Mouse (Mus musculus) limb, embryonic 13.5 days (tissue): ENCODE results near the gene Wwox. TPM values are rescaled to one million over a fixed set of nuclear protein-coding genes. Genes with fewer than 3 reads are reported as not detected.

Experiments
- ATAC-seq: fragments of 200-750 bp; cut with Nextera tagmentation; 2 replicates; pipeline ENCODE4 v1.8.0; 2017; ENCODE audit warnings: low read depth, moderate number of reproducible peaks, moderate TSS enrichment; ENCODE audit not compliant: low FRiP score
- H3K27ac ChIP-seq: fragments of 300-500 bp; sonication (generic); 2 replicates; pipeline ENCODE4 v1.5.1; 2015; ENCODE audit warnings: inconsistent platforms, mild to moderate bottlenecking, moderate library complexity
- H3K27me3 ChIP-seq: fragments of 300-500 bp; sonication (generic); 2 replicates; pipeline ENCODE4 v1.6.1; 2015; ENCODE audit warnings: mild to moderate bottlenecking, inconsistent platforms
- H3K36me3 ChIP-seq: fragments of 300-500 bp; sonication (generic); 2 replicates; pipeline ENCODE4 v1.6.1; 2015; ENCODE audit warnings: inconsistent platforms, mild to moderate bottlenecking, moderate library complexity
- H3K4me1 ChIP-seq: fragments of 300-500 bp; sonication (generic); 2 replicates; pipeline ENCODE4 v1.6.1; 2015; ENCODE audit warnings: inconsistent platforms
- H3K4me2 ChIP-seq: fragments of 300-500 bp; sonication (generic); replicated peaks from 2 replicates; pipeline ENCODE4 v1.6.1; 2015; ENCODE audit warnings: inconsistent platforms, mild to moderate bottlenecking, moderate library complexity
- H3K4me3 ChIP-seq: fragments of 300-500 bp; sonication (generic); 2 replicates; pipeline ENCODE4 v1.5.1; 2015; ENCODE audit warnings: moderate library complexity, mild to moderate bottlenecking, inconsistent platforms
- H3K9ac ChIP-seq: fragments of 300-500 bp; sonication (generic); 2 replicates; pipeline ENCODE4 v1.6.1; 2015; ENCODE audit warnings: mild to moderate bottlenecking, inconsistent platforms
- H3K9me3 ChIP-seq: fragments of 300-500 bp; sonication (generic); 2 replicates; pipeline ENCODE4 v1.6.1; 2016; ENCODE audit warnings: inconsistent platforms
- WGBS: fragments of 180-500 bp; shearing (Covaris S2); methylation state at CpG from one replicate; pipeline ENCODE4 v1.1.7; 2015; 5-methylcytosine and 5-hydroxymethylcytosine counted together
- polyA plus RNA-seq: library from polyadenylated mRNA; unstranded; fragments of >200 nt; fragmentation: Nextera tagmentation; extraction: Ambion mirVana; gene quantifications from 2 replicates; pipeline ENCODE4 v1.2.1, GENCODE M21; 2015

Wwox gene
- polyA plus RNA-seq, 1 experiment from 2014 or later = 9.5 TPM

DNA sequence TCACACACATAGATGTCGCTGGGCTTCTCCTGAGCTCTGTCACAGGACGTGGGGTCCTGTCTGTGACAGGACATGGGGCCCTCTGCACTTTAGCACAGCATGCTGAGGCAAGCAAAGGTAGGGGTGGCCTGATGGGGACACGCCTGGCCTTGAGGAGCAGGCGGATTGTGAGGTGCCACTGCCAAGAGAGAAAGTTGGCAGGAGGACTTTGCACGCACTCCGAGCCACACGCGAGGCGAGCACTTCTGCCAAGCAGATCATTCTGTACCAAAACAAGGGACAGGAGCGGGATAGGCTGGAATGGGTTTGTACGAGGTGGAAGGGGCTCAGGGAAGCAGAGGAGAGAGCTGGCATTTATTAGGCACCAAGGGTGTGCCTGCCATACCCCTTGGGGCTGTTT, 543.3 kb downstream of the Wwox start:
- Histone ChIP-seq H3K27ac (no peak overlapping the region), H3K9me3 (no peaks in the 10 kb centered on the region), H3K9ac (no peak overlapping the region), H3K36me3 (no peaks in the 10 kb centered on the region), H3K4me2 (no peak overlapping the region), H3K4me1 (peaks cover 23% of the 10 kb centered on the region), H3K4me3 (no peak overlapping the region), H3K27me3 (peaks cover 21% of the 10 kb centered on the region)
- no peak for ATAC-seq
- 89% methylated on average over 11 of the region's 11 CpGs for WGBS

DNA sequence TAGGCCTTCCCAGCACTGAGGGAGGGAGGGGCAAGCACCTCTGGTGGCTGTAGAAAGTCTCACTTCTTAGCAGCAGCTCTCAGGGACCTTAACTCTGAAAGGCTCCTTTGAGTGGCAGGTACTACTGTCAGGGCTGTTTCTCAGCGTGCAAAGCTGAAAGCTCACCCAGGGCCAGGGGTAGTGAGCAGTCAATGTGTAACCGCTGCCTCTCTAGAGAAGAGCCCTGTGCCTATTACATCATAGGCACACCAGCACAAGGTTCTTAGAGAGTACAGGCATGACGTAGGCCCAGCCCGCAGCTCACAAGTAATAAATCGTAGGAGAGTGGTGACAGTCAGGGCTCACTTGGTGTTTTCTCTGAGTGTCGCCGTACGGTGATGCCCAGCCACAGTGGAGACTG, 545.0 kb downstream of the Wwox start:
- Histone ChIP-seq H3K4me2 (no peak overlapping the region), H3K9ac (no peak overlapping the region), H3K9me3 (no peaks in the 10 kb centered on the region), H3K27ac (no peak overlapping the region), H3K27me3 (peaks cover 19% of the 10 kb centered on the region), H3K4me3 (no peak overlapping the region), H3K4me1 (peaks cover 13% of the 10 kb centered on the region), H3K36me3 (no peaks in the 10 kb centered on the region)
- 57% methylated on average over 8 of the region's 8 CpGs for WGBS
- peak; percentile 59 for ATAC-seq

DNA sequence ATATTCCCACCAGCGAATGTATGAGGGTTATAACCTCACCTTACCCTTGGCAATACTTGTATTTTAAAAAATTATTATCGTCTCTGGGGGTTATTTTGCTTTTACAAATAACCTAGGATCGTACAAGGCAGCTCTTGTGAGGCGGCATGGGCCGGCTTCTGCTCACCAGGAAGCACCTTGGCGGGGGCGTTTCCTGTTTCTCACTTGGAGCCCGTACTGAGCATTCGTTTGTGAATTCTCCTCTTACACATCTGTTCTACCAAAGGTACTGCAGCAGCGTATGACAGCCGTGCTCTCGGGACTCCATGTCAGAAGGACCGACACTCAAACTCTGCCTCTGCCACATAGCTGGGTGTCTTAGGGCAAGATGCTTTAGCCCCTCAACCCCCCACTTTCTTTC, 546.5 kb downstream of the Wwox start:
- Histone ChIP-seq H3K27me3 (peaks cover 23% of the 10 kb centered on the region), H3K27ac (no peak overlapping the region), H3K4me3 (no peak overlapping the region), H3K9me3 (no peaks in the 10 kb centered on the region), H3K9ac (no peak overlapping the region), H3K36me3 (no peaks in the 10 kb centered on the region), H3K4me2 (no peak overlapping the region), H3K4me1 (peaks cover 13% of the 10 kb centered on the region)
- 64% methylated on average over 13 of the region's 13 CpGs for WGBS
- ATAC-seq = no peak

DNA sequence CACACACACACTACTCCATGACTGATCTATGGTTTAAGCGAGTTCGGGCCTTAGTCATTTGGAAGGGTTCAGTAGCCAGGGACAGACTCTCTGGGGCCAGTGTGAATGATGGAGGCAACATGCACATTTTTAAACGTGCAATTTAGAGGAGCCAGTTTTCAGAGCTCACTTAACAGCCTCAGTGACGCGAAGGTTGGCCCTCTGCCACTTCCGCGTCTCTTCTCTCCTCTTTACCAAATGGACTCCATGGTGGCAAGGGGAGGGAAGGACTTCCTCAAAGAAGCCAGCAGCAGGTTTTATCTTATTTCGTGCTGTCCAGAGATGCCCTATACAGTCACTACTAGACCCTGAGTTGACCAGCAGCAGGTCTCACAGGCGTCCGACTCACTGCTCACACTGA, 547.5 kb downstream of the Wwox start:
- no peak overlapping the region for H3K4me3 ChIP-seq
- H3K27ac ChIP-seq = no peak overlapping the region
- no peak for ATAC-seq
- 84% methylated on average over 10 of the region's 10 CpGs for WGBS
- no peak overlapping the region for H3K4me2 ChIP-seq
- H3K27me3 ChIP-seq = peaks cover 23% of the 10 kb centered on the region
- H3K9me3 ChIP-seq = no peaks in the 10 kb centered on the region
- no peaks in the 10 kb centered on the region for H3K36me3 ChIP-seq
- no peak overlapping the region for H3K9ac ChIP-seq
- peaks cover 13% of the 10 kb centered on the region for H3K4me1 ChIP-seq

DNA sequence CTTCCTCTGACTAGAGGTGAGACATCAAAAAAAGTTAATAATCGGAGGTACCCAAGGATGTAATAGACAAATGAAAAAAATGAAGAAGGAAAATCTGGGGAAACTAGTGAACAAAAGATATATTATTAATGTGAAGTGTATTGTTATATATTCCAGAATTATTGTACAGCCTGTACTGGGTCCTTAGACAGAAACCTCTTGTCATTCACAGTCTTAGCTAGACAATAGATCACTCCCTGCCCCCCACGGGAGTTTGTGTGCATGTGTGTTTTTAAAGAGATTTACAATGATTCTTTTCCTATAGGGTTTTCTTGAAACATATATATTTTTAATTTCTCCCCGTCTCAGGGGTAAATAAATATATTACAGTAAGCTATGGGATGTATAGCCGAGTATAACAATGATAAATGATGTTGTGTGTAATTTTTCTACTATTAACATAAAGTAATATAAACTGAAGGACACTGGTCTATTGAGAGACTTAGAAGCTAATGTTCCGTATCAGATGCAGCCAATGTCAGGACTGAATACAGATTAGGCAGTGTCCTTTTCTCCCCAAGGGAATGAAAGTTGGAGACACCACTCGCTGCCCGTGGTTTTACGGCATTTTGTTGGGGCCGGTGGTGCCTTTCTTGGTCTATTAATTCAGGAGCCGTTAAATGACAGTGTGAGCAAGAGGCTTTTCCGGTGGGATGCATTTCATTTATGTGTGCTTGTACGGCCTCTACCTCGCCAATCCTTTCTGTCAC, 551.6 kb downstream of the Wwox start:
- H3K4me1 ChIP-seq = no peaks in the 10 kb centered on the region
- ATAC-seq = no peak

DNA sequence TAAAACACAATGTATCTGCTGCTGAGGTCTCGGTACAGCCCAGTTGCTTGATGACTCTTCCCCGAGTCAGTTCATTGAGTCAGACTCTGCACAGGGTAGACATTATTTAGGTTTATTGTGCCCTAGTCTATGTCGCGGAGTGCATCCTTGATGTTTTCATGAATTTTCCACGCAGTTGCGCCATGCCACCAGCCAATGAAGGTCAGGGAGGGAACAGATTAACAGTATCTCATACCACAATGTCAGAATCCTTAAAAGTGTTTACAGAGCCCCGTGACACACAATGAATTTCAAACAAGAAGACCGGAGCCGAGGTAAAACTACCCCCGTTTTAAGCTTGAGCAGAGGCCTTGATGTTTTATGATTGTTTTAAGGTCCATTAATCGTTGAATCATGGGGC, 561.3 kb downstream of the Wwox start:
- 63% methylated on average over 11 of the region's 11 CpGs for WGBS
- H3K9me3 ChIP-seq = no peaks in the 10 kb centered on the region; the same call in 1 of the 2 replicates
- no peak for ATAC-seq
- no peaks in the 10 kb centered on the region for H3K27me3 ChIP-seq
- no peaks in the 10 kb centered on the region for H3K4me1 ChIP-seq
- no peak overlapping the region for H3K27ac ChIP-seq
- H3K4me3 ChIP-seq = no peak overlapping the region
- no peak overlapping the region for H3K4me2 ChIP-seq
- no peaks in the 10 kb centered on the region for H3K36me3 ChIP-seq
- H3K9ac ChIP-seq = no peak overlapping the region

More for the DNA sequence above, 551.6 kb downstream of the Wwox start:
- Histone ChIP-seq H3K9ac (no peak overlapping the region), H3K9me3 (no peaks in the 10 kb centered on the region), H3K36me3 (no peaks in the 10 kb centered on the region), H3K4me2 (no peak overlapping the region), H3K4me3 (no peak overlapping the region), H3K27ac (no peak overlapping the region), H3K27me3 (peaks cover 13% of the 10 kb centered on the region)
- 48% methylated on average over 13 of the region's 13 CpGs for WGBS

DNA sequence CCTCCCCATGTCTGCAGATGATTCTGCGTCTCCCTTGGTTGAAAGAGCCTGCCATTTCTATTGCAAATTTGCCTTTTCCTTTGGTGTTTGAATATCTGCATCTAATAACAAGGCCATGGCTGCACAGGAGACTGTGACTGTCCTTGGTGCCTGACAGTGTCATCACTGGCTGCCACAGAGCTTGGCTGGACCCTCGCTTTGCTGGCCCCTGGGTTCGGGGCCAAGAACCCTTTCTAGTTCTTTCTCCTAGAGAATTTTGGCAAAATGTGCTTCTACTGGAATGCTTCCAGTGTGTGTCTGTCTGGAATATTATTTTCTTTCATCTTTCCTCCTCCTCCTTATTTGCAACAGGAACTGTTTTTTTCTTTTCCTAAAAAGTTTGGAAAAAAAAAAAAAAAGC, 565.6 kb downstream of the Wwox start:
- H3K4me1 ChIP-seq = peaks cover 8% of the 10 kb centered on the region
- no peaks in the 10 kb centered on the region for H3K36me3 ChIP-seq
- WGBS = 87% methylated on average over 3 of the region's 3 CpGs
- no peak overlapping the region for H3K4me2 ChIP-seq
- H3K9ac ChIP-seq = no peak overlapping the region
- H3K9me3 ChIP-seq = no peaks in the 10 kb centered on the region
- H3K27me3 ChIP-seq = no peaks in the 10 kb centered on the region
- ATAC-seq = no peak
- no peak overlapping the region for H3K27ac ChIP-seq
- H3K4me3 ChIP-seq = no peak overlapping the region

DNA sequence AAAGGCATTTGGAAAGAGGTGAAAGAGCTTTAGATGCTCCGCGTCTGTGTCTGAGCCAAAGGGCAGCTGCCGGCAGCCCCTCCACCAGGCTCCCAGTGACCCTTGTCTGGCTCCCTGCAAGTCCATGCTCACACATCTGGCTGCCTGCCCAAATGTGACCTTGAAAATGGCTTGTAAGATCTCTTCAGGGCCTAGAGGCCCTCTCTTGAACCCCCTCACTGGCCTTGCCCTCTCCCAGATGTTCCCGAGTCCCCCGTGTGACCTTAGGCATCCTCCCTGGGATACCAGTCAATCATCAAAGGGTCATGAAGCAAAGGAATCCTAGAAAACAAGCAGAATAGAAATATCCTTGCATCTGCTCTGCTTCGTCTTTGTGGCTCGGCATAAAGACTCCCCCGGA, 567.1 kb downstream of the Wwox start:
- no peak for ATAC-seq
- Histone ChIP-seq H3K4me2 (no peak overlapping the region), H3K4me3 (no peak overlapping the region), H3K4me1 (peaks cover 14% of the 10 kb centered on the region), H3K9me3 (no peaks in the 10 kb centered on the region), H3K36me3 (no peaks in the 10 kb centered on the region), H3K9ac (no peak overlapping the region), H3K27me3 (no peaks in the 10 kb centered on the region), H3K27ac (no peak overlapping the region)
- 52% methylated on average over 8 of the region's 8 CpGs for WGBS

DNA sequence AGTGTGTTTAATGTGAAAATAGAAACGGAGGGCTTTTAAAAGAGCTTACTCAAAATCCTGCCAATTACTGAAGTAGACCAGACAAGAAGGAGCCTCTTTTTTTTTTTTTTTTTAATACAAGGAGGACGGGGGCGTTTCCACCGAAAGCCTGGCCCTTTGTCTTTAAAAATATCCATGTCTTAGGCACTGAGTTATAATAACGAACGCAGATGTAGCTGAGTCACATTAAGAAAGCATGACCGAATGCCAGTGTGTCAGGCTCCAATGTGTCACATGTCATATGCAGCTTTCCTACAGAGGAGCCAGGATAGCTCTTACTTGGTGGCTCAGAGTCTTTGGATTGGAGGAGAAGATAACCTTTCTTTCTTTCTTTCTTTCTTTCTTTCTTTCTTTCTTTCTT, 567.8 kb downstream of the Wwox start:
- no peaks in the 10 kb centered on the region for H3K9me3 ChIP-seq
- H3K4me3 ChIP-seq = no peak overlapping the region
- H3K4me2 ChIP-seq = no peak overlapping the region
- ATAC-seq = no peak
- no peak overlapping the region for H3K9ac ChIP-seq
- H3K4me1 ChIP-seq = peaks cover 14% of the 10 kb centered on the region
- H3K36me3 ChIP-seq = no peaks in the 10 kb centered on the region
- no peak overlapping the region for H3K27ac ChIP-seq
- no peaks in the 10 kb centered on the region for H3K27me3 ChIP-seq
- 65% methylated on average over 7 of the region's 7 CpGs for WGBS

DNA sequence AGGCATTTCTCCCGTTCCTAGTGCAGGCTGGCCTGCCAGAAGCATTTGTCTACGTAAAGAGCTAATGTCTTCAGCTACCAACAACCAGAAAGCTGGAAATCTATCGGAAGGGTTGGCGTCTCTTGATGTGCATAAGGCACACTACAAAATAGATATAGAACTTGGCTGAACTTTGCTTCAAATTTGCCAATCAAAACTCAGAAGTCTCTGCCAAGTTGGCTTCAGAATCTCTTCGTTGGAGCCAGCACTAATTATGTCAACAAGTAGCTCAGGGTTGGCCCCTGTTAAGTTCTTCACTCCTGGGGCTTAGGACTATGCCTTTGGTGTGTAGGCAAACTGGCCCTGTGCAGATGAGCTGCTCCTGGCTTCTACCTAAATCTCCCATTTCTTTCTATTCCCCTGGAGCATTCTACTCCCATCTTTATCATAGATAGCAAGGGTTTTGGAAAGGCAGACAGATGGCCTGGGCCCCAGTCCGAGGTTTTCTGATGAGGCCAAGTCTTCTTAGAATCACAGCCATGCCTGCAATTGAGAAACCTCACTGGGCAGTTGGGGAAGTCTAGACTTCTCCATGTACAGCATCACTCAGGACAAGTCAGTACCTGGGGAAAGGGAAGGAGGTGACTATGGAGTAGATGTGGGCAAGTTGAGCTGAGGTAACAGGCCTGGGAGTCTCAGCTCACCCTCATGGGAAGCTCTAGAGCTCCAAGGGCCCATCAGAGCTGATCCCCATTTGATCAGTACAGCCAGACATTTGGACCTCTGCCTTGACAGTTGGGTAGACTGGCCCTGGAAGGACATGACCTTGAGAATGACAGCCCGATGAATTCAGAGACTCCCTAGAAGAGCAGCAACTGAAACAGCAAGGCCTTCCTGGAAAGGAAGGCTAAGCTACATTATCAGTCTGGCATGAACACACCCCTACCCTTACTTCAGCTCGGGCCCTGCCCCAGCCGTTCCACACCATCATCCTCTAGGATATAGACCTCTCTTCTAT, 569.5 kb downstream of the Wwox start:
- no peak overlapping the region for H3K4me3 ChIP-seq
- no peaks in the 10 kb centered on the region for H3K36me3 ChIP-seq
- ATAC-seq = no peak
- no peak overlapping the region for H3K9ac ChIP-seq
- H3K27ac ChIP-seq = no peak overlapping the region
- peaks cover 9% of the 10 kb centered on the region; the same call in 1 of the 2 replicates for H3K27me3 ChIP-seq
- WGBS = 84% methylated on average over 9 of the region's 9 CpGs
- H3K9me3 ChIP-seq = no peaks in the 10 kb centered on the region
- peaks cover 14% of the 10 kb centered on the region for H3K4me1 ChIP-seq
- H3K4me2 ChIP-seq = no peak overlapping the region

DNA sequence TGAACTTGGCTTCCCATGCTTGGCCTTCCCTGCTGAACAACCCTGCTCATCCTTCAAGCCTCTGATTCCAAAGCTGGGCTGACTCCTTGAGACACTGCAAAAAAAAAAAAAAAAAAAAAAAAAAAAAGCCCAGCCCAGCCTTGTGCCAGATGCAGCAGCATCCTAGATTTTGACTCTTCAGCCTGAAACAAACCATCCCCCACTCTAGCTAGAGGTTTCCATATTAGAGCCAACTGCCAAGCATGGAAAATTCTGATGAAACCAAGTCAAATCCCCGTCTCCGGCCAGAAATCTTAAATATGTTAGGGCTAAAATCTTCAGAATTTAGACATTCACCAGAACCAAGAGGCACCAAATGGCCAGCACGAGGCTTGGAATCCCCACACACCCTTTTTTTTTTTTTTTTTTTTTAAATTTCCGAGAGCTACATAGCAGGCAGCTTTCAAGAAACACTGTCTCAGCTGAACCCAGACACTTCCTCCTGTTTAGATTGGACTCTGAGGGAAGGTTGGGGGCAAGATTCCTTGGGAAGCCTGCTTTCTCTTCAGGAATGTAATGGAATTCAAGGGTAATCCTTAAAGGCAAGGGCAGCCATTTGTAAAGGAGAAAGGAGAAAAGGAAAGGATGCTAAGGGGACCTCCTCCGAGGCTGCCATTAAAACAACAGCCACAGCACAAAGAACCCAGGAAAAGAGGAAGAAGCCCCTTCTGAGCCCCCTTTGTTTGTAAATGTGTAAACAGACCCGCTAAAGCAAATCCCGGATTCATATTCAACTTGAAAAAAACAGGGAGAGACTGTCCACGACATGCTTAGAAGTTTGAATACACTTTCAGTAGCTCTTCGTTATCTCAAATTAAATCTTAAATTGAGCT, 570.7 kb downstream of the Wwox start:
- H3K4me1 ChIP-seq = peaks cover 14% of the 10 kb centered on the region
- no peak for ATAC-seq
- no peak overlapping the region for H3K4me3 ChIP-seq
- no peaks in the 10 kb centered on the region for H3K36me3 ChIP-seq
- no peaks in the 10 kb centered on the region for H3K9me3 ChIP-seq
- 0 out of 2 replicates have a peak overlapping the region, but pooled peaks have one; percentile 6 for H3K27ac ChIP-seq
- WGBS = 41% methylated on average over 9 of the region's 9 CpGs
- H3K27me3 ChIP-seq = peaks cover 10% of the 10 kb centered on the region; the same call in 1 of the 2 replicates
- H3K9ac ChIP-seq = no peak overlapping the region
- H3K4me2 ChIP-seq = no peak overlapping the region

DNA sequence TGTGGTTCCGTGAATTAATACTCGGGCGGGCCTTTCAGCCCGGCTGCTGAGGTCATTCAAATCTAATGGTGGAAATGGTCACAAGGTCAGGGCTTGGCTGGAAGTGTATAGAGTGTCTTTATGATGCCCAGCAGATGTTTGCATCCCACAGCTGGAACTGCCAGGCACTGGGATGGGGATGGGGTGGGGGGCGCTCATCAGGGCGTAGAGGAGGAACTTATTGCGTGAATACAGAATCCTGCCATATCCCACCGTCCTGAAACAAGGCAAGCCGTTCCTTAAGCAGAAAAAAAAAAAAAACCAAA, 571.3 kb downstream of the Wwox start:
- H3K27ac ChIP-seq = no peak overlapping the region

More for the DNA sequence above, 571.3 kb downstream of the Wwox start:
- peaks cover 10% of the 10 kb centered on the region; the same call in 1 of the 2 replicates for H3K27me3 ChIP-seq
- no peaks in the 10 kb centered on the region for H3K9me3 ChIP-seq
- no peak overlapping the region for H3K4me3 ChIP-seq
- 52% methylated on average over 9 of the region's 9 CpGs for WGBS
- no peak overlapping the region for H3K9ac ChIP-seq
- ATAC-seq = no peak
- no peak overlapping the region for H3K4me2 ChIP-seq
- H3K4me1 ChIP-seq = peaks cover 15% of the 10 kb centered on the region
- no peaks in the 10 kb centered on the region for H3K36me3 ChIP-seq
